Comparison of ENCODE assay signal across 23 mouse cellular contexts in the genomic region with DNA sequence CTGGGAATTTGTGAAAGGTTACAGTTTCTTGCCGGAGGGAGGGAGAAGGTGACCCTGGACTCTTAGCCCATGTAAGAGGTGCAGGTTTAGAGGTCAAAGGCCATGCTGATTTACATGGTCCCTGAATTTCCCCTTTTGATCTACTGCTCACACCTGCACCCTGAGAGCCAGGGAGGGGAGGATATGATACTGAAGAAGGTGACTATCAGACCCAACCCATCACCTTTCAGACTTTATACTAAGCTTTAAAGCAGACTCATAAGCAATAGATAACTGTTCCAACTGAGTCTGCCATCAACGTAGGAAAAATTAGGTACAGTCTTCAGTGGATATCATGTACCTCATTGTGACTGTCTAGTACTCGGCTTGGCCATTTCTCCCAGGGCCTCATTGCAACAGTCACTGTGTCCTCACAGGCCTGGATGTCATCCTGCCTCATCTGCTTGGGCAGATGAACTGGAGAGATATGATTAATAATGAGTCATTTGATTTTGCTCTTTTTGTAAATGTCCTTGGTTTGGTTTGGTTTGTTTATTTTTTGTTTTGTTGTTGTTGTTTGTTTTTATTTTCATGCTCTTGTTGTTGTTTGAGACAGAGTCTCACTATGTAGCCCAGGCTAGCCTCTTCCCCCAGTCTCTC. TPM values are rescaled to one million over a fixed set of nuclear protein-coding genes. Genes with fewer than 3 reads are reported as not detected.
DNase-seq lines count a peak whose midpoint lies in the region; ATAC-seq lines count a peak whose summit lies in the region.
"Had no signal": no experiment of that assay in that cellular context is flagged by ENCODE, and none has a peak within 500 bp of the region (broad histone marks: within the 10 kb centered on the region; RNA-seq: fewer than 3 reads in every experiment).

No protein-coding gene starts in this region.

- H3K36me3 ChIP-seq in liver, embryonic 12.5 days: no peaks in the 10 kb centered on the region
- H3K36me3 ChIP-seq in liver, embryonic 11.5 days (ENCODE audit: control insufficient read depth, insufficient read depth, low read length): no peaks in the 10 kb centered on the region
- no peaks in the 10 kb centered on the region for H3K36me3 ChIP-seq in forebrain, embryonic 10.5 days (replicated peaks)
- H3K36me3 ChIP-seq in intestine, embryonic 16.5 days (ENCODE audit: control insufficient read depth, insufficient read depth, low read length): no peaks in the 10 kb centered on the region
- H3K36me3 ChIP-seq: embryonic facial prominence, embryonic 10.5 days; neural tube, embryonic 13.5 days had no signal

- ATAC-seq in liver, embryonic 12.5 days: no peak
- no peak for ATAC-seq in liver, embryonic 11.5 days (replicated peaks; ENCODE audit: low FRiP score)
- no peak for ATAC-seq in intestine, embryonic 16.5 days
- ATAC-seq: forebrain, postnatal 0 days; inflammation-experienced regulatory T-cells, adult 6 months had no signal

- no peak overlapping the region for H3K9ac ChIP-seq in liver, embryonic 12.5 days
- no peak overlapping the region for H3K9ac ChIP-seq in liver, embryonic 11.5 days (ENCODE audit: low read depth, low read length)
- H3K9ac ChIP-seq in intestine, embryonic 16.5 days (ENCODE audit: low read depth, low read length): no peak overlapping the region
- H3K9ac ChIP-seq: forebrain, postnatal 0 days; neural tube, embryonic 13.5 days had no signal

- DNase-seq in liver, embryonic 11.5 days (ENCODE audit: low spot score): no peak
- DNase-seq in CD4-positive helper T cell, adult 2 months (ENCODE audit: low read depth, low spot score): peak; percentile 34
- DNase-seq in adrenal gland, postnatal 14 days: peak; percentile 46
- DNase-seq in naive thymus-derived CD4-positive, alpha-beta T cell, adult 2 months (ENCODE audit: low read depth): peak; percentile 34
- DNase-seq in forebrain, embryonic 10.5 days (ENCODE audit: extremely low spot score, low spot score): no peak
- DNase-seq: cerebellum, adult 18-20 months; forebrain, postnatal 0 days; right cerebral cortex, postnatal 14 days; thymus, adult 2 months had no signal

- H3K4me1 ChIP-seq in liver, embryonic 12.5 days: peaks cover 49% of the 10 kb centered on the region
- H3K4me1 ChIP-seq in liver, embryonic 11.5 days (replicated peaks; ENCODE audit: control insufficient read depth, insufficient read depth, low read length): peaks cover 11% of the 10 kb centered on the region
- peaks cover 13% of the 10 kb centered on the region for H3K4me1 ChIP-seq in forebrain, embryonic 10.5 days
- H3K4me1 ChIP-seq in intestine, embryonic 16.5 days (ENCODE audit: control insufficient read depth, insufficient read depth, low read length): 0 out of 2 replicates have a peak, but pooled peaks cover 3% of the 10 kb centered on the region

- 0 out of 2 replicates have a peak overlapping the region, but pooled peaks have one; percentile 10 for H3K4me2 ChIP-seq in liver, embryonic 12.5 days
- H3K4me2 ChIP-seq in liver, embryonic 11.5 days: no peak overlapping the region
- no peak overlapping the region for H3K4me2 ChIP-seq in intestine, embryonic 16.5 days (ENCODE audit: low read depth, low read length)
- H3K4me2 ChIP-seq: neural tube, embryonic 13.5 days had no signal

- no peaks in the 10 kb centered on the region for H3K27me3 ChIP-seq in liver, embryonic 12.5 days (replicated peaks)
- H3K27me3 ChIP-seq in liver, embryonic 11.5 days (replicated peaks; ENCODE audit: control insufficient read depth, insufficient read depth, low read length): no peaks in the 10 kb centered on the region
- H3K27me3 ChIP-seq in forebrain, embryonic 10.5 days (ENCODE audit: poor library complexity, severe bottlenecking): peaks cover 40% of the 10 kb centered on the region
- no peaks in the 10 kb centered on the region for H3K27me3 ChIP-seq in intestine, embryonic 16.5 days (replicated peaks; ENCODE audit: control insufficient read depth, insufficient read depth, low read length)
- H3K27me3 ChIP-seq: neural tube, embryonic 13.5 days had no signal

- no peak overlapping the region for H3K27ac ChIP-seq in liver, embryonic 12.5 days
- H3K27ac ChIP-seq in liver, embryonic 11.5 days (ENCODE audit: low read depth, low read length): no peak overlapping the region
- no peak overlapping the region for H3K27ac ChIP-seq in forebrain, embryonic 10.5 days
- H3K27ac ChIP-seq in intestine, embryonic 16.5 days (ENCODE audit: low read length): no peak overlapping the region
- H3K27ac ChIP-seq: embryonic facial prominence, embryonic 10.5 days; neural tube, embryonic 13.5 days had no signal

- no peak overlapping the region for H3K4me3 ChIP-seq in liver, embryonic 12.5 days
- H3K4me3 ChIP-seq in liver, embryonic 11.5 days (ENCODE audit: low read depth, low read length): no peak overlapping the region
- H3K4me3 ChIP-seq in forebrain, embryonic 10.5 days: no peak overlapping the region
- no peak overlapping the region for H3K4me3 ChIP-seq in intestine, embryonic 16.5 days (ENCODE audit: low read length)
- H3K4me3 ChIP-seq: embryonic facial prominence, embryonic 10.5 days; neural tube, embryonic 13.5 days had no signal

- H3K9me3 ChIP-seq in liver, embryonic 12.5 days (replicated peaks): no peaks in the 10 kb centered on the region
- no peaks in the 10 kb centered on the region for H3K9me3 ChIP-seq in liver, embryonic 11.5 days (ENCODE audit: control insufficient read depth, low read length)
- no peaks in the 10 kb centered on the region for H3K9me3 ChIP-seq in forebrain, embryonic 10.5 days
- no peaks in the 10 kb centered on the region for H3K9me3 ChIP-seq in intestine, embryonic 16.5 days (ENCODE audit: control insufficient read depth, low read length)
- H3K9me3 ChIP-seq: embryonic facial prominence, embryonic 10.5 days; neural tube, embryonic 13.5 days had no signal

- WGBS in liver, embryonic 12.5 days (ENCODE audit: insufficient replicate concordance): 48% methylated on average over 3 of the region's 3 CpGs
- WGBS in liver, embryonic 11.5 days: 55% methylated on average over 3 of the region's 3 CpGs
- 78% methylated on average over 3 of the region's 3 CpGs for WGBS in forebrain, embryonic 10.5 days
- 78% methylated on average over 3 of the region's 3 CpGs for WGBS in intestine, embryonic 16.5 days

RNA-seq across cellular contexts. Expression of a gene that starts 1.5 kb away (rescaled TPM):
- polyA plus RNA-seq in liver, embryonic 12.5 days (2016; fragmentation: Nextera tagmentation; extraction: Ambion mirVana): 0.35 and 0.69 TPM in 2 replicates
- 0.43 and 0.86 TPM in 2 replicates for polyA plus RNA-seq in liver, embryonic 11.5 days (2014; fragmentation: Nextera tagmentation; extraction: Ambion mirVana)
- 6.0 and 7.0 TPM in 2 replicates for total RNA-seq in adrenal gland, postnatal 14 days (2021)
- polyA plus RNA-seq in forebrain, embryonic 10.5 days (2016; fragmentation: Nextera tagmentation; extraction: Ambion mirVana): 0.29 and 0.30 TPM in 2 replicates
- polyA plus RNA-seq in intestine, embryonic 16.5 days (2015; fragmentation: Nextera tagmentation; extraction: Ambion mirVana): 0.51 and 0.64 TPM in 2 replicates

RNA-seq across cellular contexts. Expression of a gene that starts 1.6 kb away (rescaled TPM):
- polyA plus RNA-seq in liver, embryonic 12.5 days (2016; fragmentation: Nextera tagmentation; extraction: Ambion mirVana): 37.7 and 40.8 TPM in 2 replicates
- 54.0 and 56.2 TPM in 2 replicates for polyA plus RNA-seq in liver, embryonic 11.5 days (2014; fragmentation: Nextera tagmentation; extraction: Ambion mirVana)
- total RNA-seq in adrenal gland, postnatal 14 days (2021): 56.4 and 63.4 TPM in 2 replicates
- polyA plus RNA-seq in forebrain, embryonic 10.5 days (2016; fragmentation: Nextera tagmentation; extraction: Ambion mirVana): 38.0 and 39.7 TPM in 2 replicates
- 237 and 261 TPM in 2 replicates for polyA plus RNA-seq in intestine, embryonic 16.5 days (2015; fragmentation: Nextera tagmentation; extraction: Ambion mirVana)

RNA-seq across cellular contexts. Expression of a gene that starts 34.3 kb away (rescaled TPM):
- 0.12 TPM in 1 of 2 replicates, not detected in the other for polyA plus RNA-seq in liver, embryonic 12.5 days (2016; fragmentation: Nextera tagmentation; extraction: Ambion mirVana)
- polyA plus RNA-seq in liver, embryonic 11.5 days (2014; fragmentation: Nextera tagmentation; extraction: Ambion mirVana): not detected in 2 replicates
- total RNA-seq in adrenal gland, postnatal 14 days (2021): not detected in 2 replicates
- 0.37 and 0.81 TPM in 2 replicates for polyA plus RNA-seq in forebrain, embryonic 10.5 days (2016; fragmentation: Nextera tagmentation; extraction: Ambion mirVana)
- polyA plus RNA-seq in intestine, embryonic 16.5 days (2015; fragmentation: Nextera tagmentation; extraction: Ambion mirVana): not detected in 2 replicates
- total RNA-seq: gastrocnemius, adult 8-10 months; heart, adult 8-10 months; liver, adult 2 months; megakaryocyte progenitor cell, adult 5-6 weeks; monocyte, adult 5-6 weeks had no signal
- polyA plus RNA-seq: heart, embryonic 16.5 days; inflammation-experienced regulatory T-cells, adult 6 months; liver, adult 2 months had no signal

RNA-seq across cellular contexts. Expression of a gene that starts 41.9 kb away (rescaled TPM):
- polyA plus RNA-seq in liver, embryonic 12.5 days (2016; fragmentation: Nextera tagmentation; extraction: Ambion mirVana): 0.17 TPM in 1 of 2 replicates, not detected in the other
- not detected in 2 replicates for polyA plus RNA-seq in liver, embryonic 11.5 days (2014; fragmentation: Nextera tagmentation; extraction: Ambion mirVana)
- total RNA-seq in adrenal gland, postnatal 14 days (2021): 0.23 TPM in 1 of 2 replicates, not detected in the other
- polyA plus RNA-seq in forebrain, embryonic 10.5 days (2016; fragmentation: Nextera tagmentation; extraction: Ambion mirVana): not detected in 2 replicates
- 0.11 and 0.17 TPM in 2 replicates for polyA plus RNA-seq in intestine, embryonic 16.5 days (2015; fragmentation: Nextera tagmentation; extraction: Ambion mirVana)
- total RNA-seq: gastrocnemius, adult 8-10 months; megakaryocyte progenitor cell, adult 5-6 weeks had no signal
- polyA plus RNA-seq: embryonic facial prominence, embryonic 10.5 days; forebrain, postnatal 0 days; hindbrain, embryonic 11.5 days; kidney, embryonic 16.5 days; lung, embryonic 16.5 days; neural tube, embryonic 13.5 days had no signal

RNA-seq across cellular contexts. Expression of a gene that starts 43.6 kb away (rescaled TPM):
- polyA plus RNA-seq in liver, embryonic 12.5 days (2016; fragmentation: Nextera tagmentation; extraction: Ambion mirVana): 0.85 and 0.89 TPM in 2 replicates
- polyA plus RNA-seq in liver, embryonic 11.5 days (2014; fragmentation: Nextera tagmentation; extraction: Ambion mirVana): 3.1 and 3.2 TPM in 2 replicates
- total RNA-seq in adrenal gland, postnatal 14 days (2021): 0.85 and 0.94 TPM in 2 replicates
- polyA plus RNA-seq in forebrain, embryonic 10.5 days (2016; fragmentation: Nextera tagmentation; extraction: Ambion mirVana): 5.0 and 5.3 TPM in 2 replicates
- 19.1 and 19.9 TPM in 2 replicates for polyA plus RNA-seq in intestine, embryonic 16.5 days (2015; fragmentation: Nextera tagmentation; extraction: Ambion mirVana)
- total RNA-seq: gastrocnemius, adult 8-10 months had no signal

Comparison
In these comparisons a context has a peak if more than half of its experiments do, and no peak if none do; other contexts are left out.
1. DNase-seq: peak in CD4-positive helper T cell, adult 2 months (single experiment), adrenal gland, postnatal 14 days (single experiment) and naive thymus-derived CD4-positive, alpha-beta T cell, adult 2 months (single experiment); none in liver, embryonic 11.5 days (single experiment) and forebrain, embryonic 10.5 days (single experiment).